Mouse (Mus musculus) liver, embryonic 16.5 days (tissue): ENCODE data around the gene Dip2a. TPM values are rescaled to one million over a fixed set of nuclear protein-coding genes. Genes with fewer than 3 reads are reported as not detected.

Experiments
- ATAC-seq: fragments of 200-750 bp; cut with Nextera tagmentation; 2 replicates; pipeline ENCODE4 v1.8.0; 2017; ENCODE audit warnings: low read depth, mild to moderate bottlenecking, moderate number of reproducible peaks, moderate library complexity
- H3K27ac ChIP-seq: fragments of 300-500 bp; sonication (generic); 2 replicates; pipeline ENCODE4 v1.5.1; 2014; ENCODE audit warnings: mild to moderate bottlenecking, low read length
- H3K27me3 ChIP-seq: fragments of 300-500 bp; sonication (generic); 2 replicates; pipeline ENCODE4 v1.6.1; 2014; ENCODE audit warnings: low read depth, low read length, mixed read lengths; ENCODE audit not compliant: control insufficient read depth, insufficient read depth
- H3K36me3 ChIP-seq: fragments of 300-500 bp; sonication (generic); 2 replicates; pipeline ENCODE4 v1.6.1; 2014; ENCODE audit warnings: mild to moderate bottlenecking; ENCODE audit not compliant: control insufficient read depth, insufficient read depth
- H3K4me1 ChIP-seq: fragments of 300-500 bp; sonication (generic); 2 replicates; pipeline ENCODE4 v1.6.1; 2014; ENCODE audit warnings: low read depth, low read length, mixed read lengths; ENCODE audit not compliant: control insufficient read depth
- H3K4me2 ChIP-seq: fragments of 300-500 bp; sonication (generic); 2 replicates; pipeline ENCODE4 v1.6.1; 2014; ENCODE audit warnings: low read depth, low read length, mixed read lengths
- H3K4me3 ChIP-seq: fragments of 300-500 bp; sonication (generic); 2 replicates; pipeline ENCODE4 v1.5.1; 2014; ENCODE audit warnings: low read depth, mild to moderate bottlenecking, low read length
- H3K9ac ChIP-seq: fragments of 300-500 bp; sonication (generic); 2 replicates; pipeline ENCODE4 v1.6.1; 2014; ENCODE audit warnings: low read depth, low read length
- H3K9me3 ChIP-seq: fragments of 300-500 bp; sonication (generic); replicated peaks from 2 replicates; pipeline ENCODE4 v1.6.1; 2016; ENCODE audit warnings: low read length; ENCODE audit not compliant: control insufficient read depth
- WGBS: fragments of 180-500 bp; shearing (Covaris S2); extraction: QIAGEN DNeasy Blood & Tissue Kit; methylation state at CpG from one replicate; pipeline ENCODE4 v1.1.7; 2014; ENCODE audit not compliant: insufficient replicate concordance; 5-methylcytosine and 5-hydroxymethylcytosine counted together
- polyA plus RNA-seq: library from polyadenylated mRNA; unstranded; fragments of >200 nt; fragmentation: Nextera tagmentation; extraction: Ambion mirVana; gene quantifications from 2 replicates; pipeline ENCODE4 v1.2.1, GENCODE M21; 2015

The Dip2a gene
- polyA plus RNA-seq, 1 experiment from 2014 or later, result 1.6 TPM

- Histone ChIP-seq H3K4me3 (no peak overlapping the region), H3K9me3 (no peaks in the 10 kb centered on the region), H3K27me3 (no peaks in the 10 kb centered on the region), H3K4me2 (no peak overlapping the region), H3K36me3 (no peaks in the 10 kb centered on the region), H3K4me1 (no peaks in the 10 kb centered on the region), H3K9ac (no peak overlapping the region), H3K27ac (no peak overlapping the region)
- ATAC-seq, result no peak
- WGBS, result 64% methylated on average over 5 of the region's 5 CpGs
These were observed 56.0 kb downstream of the Dip2a start for GRCm38 (mm10) chr10:76289052-76289451.

GRCm38 (mm10) chr10:76288268-76288993 is 56.7 kb downstream of the Dip2a start:
- no peak overlapping the region for H3K27ac ChIP-seq
- no peak overlapping the region for H3K4me2 ChIP-seq
- no peaks in the 10 kb centered on the region for H3K9me3 ChIP-seq
- 66% methylated on average over 11 of the region's 11 CpGs for WGBS
- no peaks in the 10 kb centered on the region for H3K4me1 ChIP-seq
- no peak for ATAC-seq
- no peaks in the 10 kb centered on the region for H3K27me3 ChIP-seq
- H3K4me3 ChIP-seq, result no peak overlapping the region
- H3K9ac ChIP-seq, result no peak overlapping the region
- H3K36me3 ChIP-seq, result no peaks in the 10 kb centered on the region

- WGBS, result 61% methylated on average over 5 of the region's 5 CpGs
- ATAC-seq, result no peak
These were observed 66.5 kb downstream of the Dip2a start for GRCm38 (mm10) chr10:76278541-76279097.

GRCm38 (mm10) chr10:76275256-76275655 is 69.8 kb downstream of the Dip2a start:
- Histone ChIP-seq H3K27me3 (no peaks in the 10 kb centered on the region), H3K9ac (no peak overlapping the region), H3K4me3 (no peak overlapping the region), H3K36me3 (no peaks in the 10 kb centered on the region), H3K4me2 (no peak overlapping the region), H3K4me1 (no peaks in the 10 kb centered on the region), H3K27ac (no peak overlapping the region), H3K9me3 (no peaks in the 10 kb centered on the region)
- WGBS, result 79% methylated on average over 10 of the region's 10 CpGs
- ATAC-seq, result no peak

More at GRCm38 (mm10) chr10:76278541-76279097, 66.5 kb downstream of the Dip2a start:
- Histone ChIP-seq H3K36me3 (no peaks in the 10 kb centered on the region), H3K9ac (no peak overlapping the region), H3K27ac (no peak overlapping the region), H3K4me1 (no peaks in the 10 kb centered on the region), H3K9me3 (no peaks in the 10 kb centered on the region), H3K4me3 (no peak overlapping the region), H3K27me3 (no peaks in the 10 kb centered on the region), H3K4me2 (no peak overlapping the region)

- Histone ChIP-seq H3K27me3 (no peaks in the 10 kb centered on the region), H3K4me3 (no peak overlapping the region), H3K4me2 (no peak overlapping the region), H3K36me3 (no peaks in the 10 kb centered on the region), H3K9me3 (no peaks in the 10 kb centered on the region), H3K27ac (no peak overlapping the region), H3K4me1 (no peaks in the 10 kb centered on the region), H3K9ac (no peak overlapping the region)
- 33% methylated on average over 8 of the region's 8 CpGs for WGBS
- ATAC-seq, result no peak
These were observed 73.9 kb downstream of the Dip2a start for GRCm38 (mm10) chr10:76271238-76271637.

GRCm38 (mm10) chr10:76262431-76262830 is 82.7 kb downstream of the Dip2a start:
- Histone ChIP-seq H3K36me3 (no peaks in the 10 kb centered on the region), H3K4me1 (no peaks in the 10 kb centered on the region; the same call in 1 of the 2 replicates), H3K4me3 (no peak overlapping the region), H3K27me3 (no peaks in the 10 kb centered on the region), H3K27ac (no peak overlapping the region), H3K9ac (no peak overlapping the region), H3K9me3 (no peaks in the 10 kb centered on the region), H3K4me2 (no peak overlapping the region)
- WGBS, result 74% methylated on average over 4 of the region's 4 CpGs
- ATAC-seq, result no peak

GRCm38 (mm10) chr10:76261447-76261846 is 83.6 kb downstream of the Dip2a start:
- Histone ChIP-seq H3K4me2 (no peak overlapping the region), H3K27me3 (no peaks in the 10 kb centered on the region), H3K9me3 (no peaks in the 10 kb centered on the region), H3K9ac (no peak overlapping the region), H3K27ac (no peak overlapping the region), H3K4me1 (no peaks in the 10 kb centered on the region; the same call in 1 of the 2 replicates), H3K4me3 (no peak overlapping the region), H3K36me3 (no peaks in the 10 kb centered on the region)
- ATAC-seq, result peak; percentile 88
- 36% methylated on average over 3 of the region's 3 CpGs for WGBS

- Histone ChIP-seq H3K4me2 (no peak overlapping the region), H3K4me3 (no peak overlapping the region), H3K4me1 (no peaks in the 10 kb centered on the region; the same call in 1 of the 2 replicates), H3K27ac (no peak overlapping the region), H3K9ac (no peak overlapping the region), H3K27me3 (no peaks in the 10 kb centered on the region), H3K36me3 (no peaks in the 10 kb centered on the region), H3K9me3 (no peaks in the 10 kb centered on the region)
- ATAC-seq, result no peak
- WGBS, result 43% methylated on average over 11 of the region's 11 CpGs
These were observed 84.6 kb downstream of the Dip2a start for GRCm38 (mm10) chr10:76260358-76261059.
